Mouse (Mus musculus) urinary bladder, postnatal 14 days (tissue): Measurements from ENCODE around the gene Mkrn1.
"Not testable (repeated sequence)": the region's sequence is repeated elsewhere in the genome, so short reads cannot be mapped to it uniquely, and the experiment has no call there.

Source experiments
- DNase-seq: peaks from one replicate; pipeline ENCODE4 v3.0.0; 2021; ENCODE audit warnings: low spot score

Mkrn1 gene

GRCm38 (mm10) chr6:39430722-39431121, 10.5 kb upstream of the Mkrn1 start:
- no peak for DNase-seq

- DNase-seq, result no peak
Observed at GRCm38 (mm10) chr6:39429007-39429788, 8.9 kb upstream of the Mkrn1 start.

- no peak for DNase-seq
Observed at GRCm38 (mm10) chr6:39427276-39428003, 7.2 kb upstream of the Mkrn1 start.

- no peak for DNase-seq
Observed at GRCm38 (mm10) chr6:39426725-39427124, 6.5 kb upstream of the Mkrn1 start.

- no peak for DNase-seq
Observed at GRCm38 (mm10) chr6:39425181-39425580, 4.9 kb upstream of the Mkrn1 start.

GRCm38 (mm10) chr6:39423686-39424085, 3.4 kb upstream of the Mkrn1 start:
- DNase-seq, result no peak

GRCm38 (mm10) chr6:39423130-39423551, 2.9 kb upstream of the Mkrn1 start:
- no peak for DNase-seq

GRCm38 (mm10) chr6:39420867-39421266, 605 bp upstream of the Mkrn1 start:
- no peak for DNase-seq

- DNase-seq, result no peak
Observed at GRCm38 (mm10) chr6:39419386-39419850, 844 bp downstream of the Mkrn1 start.

GRCm38 (mm10) chr6:39416654-39417053, 3.6 kb downstream of the Mkrn1 start:
- not testable (repeated sequence) for DNase-seq

- peak; percentile 73 for DNase-seq
Observed at GRCm38 (mm10) chr6:39415762-39416161, 4.5 kb downstream of the Mkrn1 start.

GRCm38 (mm10) chr6:39414106-39414505, 6.2 kb downstream of the Mkrn1 start:
- no peak for DNase-seq

GRCm38 (mm10) chr6:39406480-39406879, 13.8 kb downstream of the Mkrn1 start:
- DNase-seq, result no peak

GRCm38 (mm10) chr6:39403136-39403535, 17.1 kb downstream of the Mkrn1 start:
- no peak for DNase-seq

GRCm38 (mm10) chr6:39400343-39400742, 19.9 kb downstream of the Mkrn1 start:
- DNase-seq, result peak; percentile 45

- no peak for DNase-seq
Observed at GRCm38 (mm10) chr6:39398342-39398741, 21.9 kb downstream of the Mkrn1 start.

GRCm38 (mm10) chr6:39397046-39397445, 23.2 kb downstream of the Mkrn1 start:
- no peak for DNase-seq

GRCm38 (mm10) chr6:39395916-39396315, 24.3 kb downstream of the Mkrn1 start:
- DNase-seq, result no peak

GRCm38 (mm10) chr6:39395471-39395870, 24.8 kb downstream of the Mkrn1 start:
- no peak for DNase-seq

GRCm38 (mm10) chr6:39389988-39390387, 30.3 kb downstream of the Mkrn1 start:
- DNase-seq, result no peak

GRCm38 (mm10) chr6:39381125-39381880, 39.0 kb downstream of the Mkrn1 start, which contains the start of gene Rab19:
Gene Rab19, plus strand, starts transcription at chr6:39381175.
- peak; percentile 46 for DNase-seq

GRCm38 (mm10) chr6:39380276-39380675, 40.0 kb downstream of the Mkrn1 start:
- no peak for DNase-seq
